Mouse (Mus musculus) midbrain, embryonic 12.5 days (tissue): ENCODE measurements around the gene Gabpa. TPM values are rescaled to one million over a fixed set of nuclear protein-coding genes. Genes with fewer than 3 reads are reported as not detected.

Experiments
- polyA plus RNA-seq: library from polyadenylated mRNA; unstranded; fragments of >200 nt; fragmentation: Nextera tagmentation; extraction: Ambion mirVana; gene quantifications from 2 replicates; pipeline ENCODE4 v1.2.1, GENCODE M21; 2016

Gene Gabpa
- polyA plus RNA-seq, 1 experiment from 2014 or later = 38.5 TPM

Other genes starting within 250 kb of the Gabpa start
- 49.4 and 51.3 TPM in 2 replicates for gene Mrpl39, start 99.2 kb upstream of the Gabpa start, polyA plus RNA-seq
- gene Jam2, start 60.8 kb upstream of the Gabpa start, polyA plus RNA-seq = 73.7 and 75.8 TPM in 2 replicates
- 695 and 706 TPM in 2 replicates for gene Atp5j, start 700 bp downstream of the Gabpa start, polyA plus RNA-seq